Mouse (Mus musculus) erythroblast, embryonic 14.5 days (primary cell): ENCODE data around the gene Wdfy2.

Experiments
- GATA1 ChIP-seq: IDR thresholded peaks from 2 replicates; pipeline ENCODE4 v1.6.1; 2012; ENCODE audit warnings: low read length, inconsistent platforms, mixed read lengths
- TAL1 ChIP-seq: IDR thresholded peaks from 3 replicates; pipeline ENCODE4 v1.6.1; 2012; ENCODE audit warnings: low read length, inconsistent platforms, mixed read lengths

- no peak for TF ChIP-seq TAL1
- no peak for TF ChIP-seq GATA1
These were observed 118.6 kb downstream of the Wdfy2 start for GRCm38 (mm10) chr14:62956091-62956490.
